Mouse (Mus musculus) bone marrow macrophage, adult 2 months (primary cell): ENCODE measurements around the gene Prpf6.

Experiments used
- CTCF ChIP-seq: IDR thresholded peaks from 2 replicates; pipeline ENCODE4 v1.5.1; 2012; ENCODE audit warnings: low read depth, mild to moderate bottlenecking, low read length, moderate library complexity
- POLR2A ChIP-seq: IDR thresholded peaks from 2 replicates; pipeline ENCODE4 v1.6.1; 2012; ENCODE audit warnings: mild to moderate bottlenecking, low read depth, low read length, borderline replicate concordance

GRCm38 (mm10) chr2:181597378-181598061 lies 5.9 kb downstream of the Prpf6 start:
- TF ChIP-seq CTCF (no peak), POLR2A (no peak)
